Mouse (Mus musculus) liver, adult 2 months (tissue): ENCODE data around the gene Usp3.

ENCODE experiments used
- CTCF ChIP-seq: fragments of 200-500 bp; IDR thresholded peaks from 2 replicates; pipeline ENCODE4 v1.5.1; 2011; ENCODE audit warnings: low read depth, low read length, control low read depth
- POLR2A ChIP-seq: fragments of 200-500 bp; IDR thresholded peaks from 2 replicates; pipeline ENCODE4 v1.6.1; 2011; ENCODE audit warnings: low read length, control low read depth; ENCODE audit not compliant: insufficient read depth; ENCODE audit errors: extremely low read depth

DNA sequence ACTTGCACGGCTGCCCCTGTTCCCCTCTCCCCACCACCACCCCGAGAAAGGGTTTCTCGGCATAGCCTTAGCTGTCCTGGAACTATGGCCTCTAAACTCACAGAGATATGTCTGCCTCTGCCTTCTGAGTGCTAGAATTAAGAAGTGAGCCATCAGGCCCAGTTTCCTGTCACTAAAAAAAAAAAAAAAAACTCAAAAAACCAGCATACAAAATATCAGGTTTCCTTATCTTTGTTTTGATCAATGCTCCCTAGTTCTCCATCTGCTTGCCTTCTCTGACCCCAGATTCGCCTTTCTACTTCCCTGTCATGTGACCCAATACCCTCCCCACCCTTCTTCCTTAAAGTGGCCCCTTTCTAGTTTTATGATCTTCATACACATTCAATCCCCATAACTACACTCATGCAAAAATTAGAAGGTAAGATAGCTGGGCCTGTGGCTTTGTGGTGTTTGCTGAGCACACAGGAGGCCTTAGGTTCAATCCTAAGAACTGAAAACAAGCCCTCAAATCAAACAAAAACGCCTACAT is 15.9 kb upstream of the Usp3 start:
- TF ChIP-seq CTCF = no peak
- no peak for TF ChIP-seq POLR2A
